Mouse (Mus musculus) kidney, adult 2 months (tissue): ENCODE measurements around the gene Lrrc38. TPM values are rescaled to one million over a fixed set of nuclear protein-coding genes. Genes with fewer than 3 reads are reported as not detected.

Source experiments
- DNase-seq: peaks from one replicate; pipeline ENCODE4 v3.0.0; 2021
- H3K27ac ChIP-seq: fragments of 200-500 bp; 2 replicates; pipeline ENCODE4 v1.5.1; 2012; ENCODE audit warnings: low read depth, low read length, control low read depth, inconsistent platforms; ENCODE audit not compliant: insufficient read depth
- H3K27me3 ChIP-seq: fragments of 200-500 bp; replicated peaks from 2 replicates; pipeline ENCODE4 v1.6.1; 2012; ENCODE audit warnings: mild to moderate bottlenecking, moderate library complexity, low read length, inconsistent platforms; ENCODE audit not compliant: control insufficient read depth, insufficient read depth
- H3K36me3 ChIP-seq: fragments of 200-500 bp; 2 replicates; pipeline ENCODE4 v1.6.1; 2012; ENCODE audit warnings: mild to moderate bottlenecking, moderate library complexity, low read length, inconsistent platforms; ENCODE audit not compliant: control insufficient read depth, insufficient read depth
- H3K4me1 ChIP-seq: fragments of 200-500 bp; 2 replicates; pipeline ENCODE4 v1.6.1; 2011; ENCODE audit warnings: low read length; ENCODE audit not compliant: control insufficient read depth, insufficient read depth
- H3K4me3 ChIP-seq: fragments of 200-500 bp; 2 replicates; pipeline ENCODE4 v1.5.1; 2011; ENCODE audit warnings: mild to moderate bottlenecking, low read depth, low read length, control low read depth; ENCODE audit not compliant: insufficient read depth
- CTCF ChIP-seq: fragments of 200-500 bp; conservative IDR thresholded peaks from 2 replicates; pipeline ENCODE4 v1.5.1; 2011; ENCODE audit warnings: low read depth, mild to moderate bottlenecking, control low read depth, low read length, moderate library complexity, mixed read lengths; ENCODE audit not compliant: insufficient read depth, insufficient read length
- POLR2A ChIP-seq: fragments of 200-500 bp; IDR thresholded peaks from one replicate; pipeline ENCODE4 v1.6.1; 2011; ENCODE audit warnings: low read depth, low read length, control low read depth
- WGBS: fragments of 180-500 bp; shearing (Covaris S2); methylation state at CpG from one replicate; pipeline ENCODE4 v1.1.7; 2018; 5-methylcytosine and 5-hydroxymethylcytosine counted together
- polyA plus RNA-seq: library from polyadenylated mRNA; depleted of rRNA; stranded (reverse); fragments of >200 nt; gene quantifications from 2 replicates; pipeline ENCODE4 v1.2.3, GENCODE M21; 2012; rRNA removed

The Lrrc38 gene
- polyA plus RNA-seq, 1 experiment: 0.06 TPM

GRCm38 (mm10) chr4:143413621-143414020 is 64.1 kb downstream of the Lrrc38 start:
- no peak for DNase-seq
- no peak overlapping the region for H3K27ac ChIP-seq
- no peak overlapping the region for H3K4me3 ChIP-seq
- no peaks in the 10 kb centered on the region for H3K4me1 ChIP-seq
- peaks cover under 1% of the 10 kb centered on the region for H3K36me3 ChIP-seq
- TF ChIP-seq POLR2A: no peak
- TF ChIP-seq CTCF: no peak
- H3K27me3 ChIP-seq: no peaks in the 10 kb centered on the region
- whole genome bisulfite sequencing: 92% methylated on average over 1 of the region's 1 CpGs

- DNase-seq: no peak
- H3K4me3 ChIP-seq: no peak overlapping the region
- no peak overlapping the region for H3K27ac ChIP-seq
- 92% methylated on average over 3 of the region's 3 CpGs for WGBS
- no peaks in the 10 kb centered on the region for H3K4me1 ChIP-seq
- TF ChIP-seq POLR2A: no peak
- TF ChIP-seq CTCF: no peak
- H3K36me3 ChIP-seq: peaks cover 4% of the 10 kb centered on the region
- no peaks in the 10 kb centered on the region for H3K27me3 ChIP-seq
These were observed 64.6 kb downstream of the Lrrc38 start for GRCm38 (mm10) chr4:143414121-143414520.

Other genes starting within 250 kb of the Lrrc38 start
- 10.1 and 13.9 TPM in 2 replicates for gene Prdm2, start 136.8 kb upstream of the Lrrc38 start, polyA plus RNA-seq
- gene Pdpn, start 50.2 kb upstream of the Lrrc38 start, polyA plus RNA-seq: 3.2 and 4.5 TPM in 2 replicates
- not detected in 2 replicates for gene Pramel1, start 44.7 kb downstream of the Lrrc38 start, polyA plus RNA-seq
- gene Pramef8, start 62.7 kb downstream of the Lrrc38 start, polyA plus RNA-seq: 5.1 and 5.7 TPM in 2 replicates
- not detected in 2 replicates for gene Oog4, start 100.6 kb downstream of the Lrrc38 start, polyA plus RNA-seq
- gene Gm13043, start 161.6 kb downstream of the Lrrc38 start, polyA plus RNA-seq: not detected in 2 replicates
- gene Gm13040, start 186.2 kb downstream of the Lrrc38 start, polyA plus RNA-seq: not detected in 2 replicates
- gene BC080695, start 201.9 kb downstream of the Lrrc38 start, polyA plus RNA-seq: not detected in 2 replicates
- gene Gm13057, start 202.0 kb downstream of the Lrrc38 start, polyA plus RNA-seq: not detected in 2 replicates